Mouse (Mus musculus) heart, adult 2 months (tissue): Measurements from ENCODE around the gene Thsd4. TPM values are rescaled to one million over a fixed set of nuclear protein-coding genes. Genes with fewer than 3 reads are reported as not detected.
A peak's percentile ranks its signal among the peaks of the same experiment; 100 is the strongest.

Source experiments
- DNase-seq, 2 experiments: peaks; one replicate each; pipeline ENCODE4 v3.0.0; 2021
- H3K27ac ChIP-seq: fragments of 200-600 bp; 2 replicates; pipeline ENCODE4 v1.8.1; 2022
- H3K27me3 ChIP-seq: fragments of 200-500 bp; 2 replicates; pipeline ENCODE4 v1.6.1; 2012; ENCODE audit warnings: mild to moderate bottlenecking, low read length, inconsistent platforms, mixed read lengths; ENCODE audit not compliant: control insufficient read depth, insufficient read depth
- H3K36me3 ChIP-seq: fragments of 200-500 bp; 2 replicates; pipeline ENCODE4 v1.6.1; 2012; ENCODE audit warnings: low read length, inconsistent platforms; ENCODE audit not compliant: control insufficient read depth, insufficient read depth
- H3K4me1 ChIP-seq: fragments of 200-500 bp; 2 replicates; pipeline ENCODE4 v1.6.1; 2011; ENCODE audit warnings: low read length; ENCODE audit not compliant: control insufficient read depth, insufficient read depth
- H3K4me3 ChIP-seq: fragments of 200-600 bp; 2 replicates; pipeline ENCODE4 v1.8.1; 2022
- H3K79me2 ChIP-seq: fragments of 200-500 bp; replicated peaks from 2 replicates; pipeline ENCODE4 v1.6.1; 2012; ENCODE audit warnings: mild to moderate bottlenecking, inconsistent platforms, low read length, moderate library complexity, mixed read lengths; ENCODE audit not compliant: control insufficient read depth, insufficient read depth
- H3K9ac ChIP-seq: fragments of 200-500 bp; 2 replicates; pipeline ENCODE4 v1.6.1; 2012; ENCODE audit warnings: low read depth, mild to moderate bottlenecking, control low read depth, inconsistent platforms, low read length, mixed read lengths
- CTCF ChIP-seq: fragments of 200-600 bp; IDR thresholded peaks from 2 replicates; pipeline ENCODE4 v1.8.1; 2022; ENCODE audit warnings: antibody characterized with exemption, mild to moderate bottlenecking, moderate library complexity
- EP300 ChIP-seq: fragments of 200-500 bp; IDR thresholded peaks from 2 replicates; pipeline ENCODE4 v1.6.1; 2011; ENCODE audit warnings: low read depth, low read length, control low read depth; ENCODE audit not compliant: insufficient read depth
- POLR2A ChIP-seq: fragments of 200-500 bp; IDR thresholded peaks from 2 replicates; pipeline ENCODE4 v1.6.1; 2011; ENCODE audit warnings: mild to moderate bottlenecking, low read depth, low read length, control low read depth; ENCODE audit not compliant: insufficient read depth
- WGBS: fragments of 180-500 bp; shearing (Covaris S2); methylation state at CpG from one replicate; pipeline ENCODE4 v1.1.7; 2018; 5-methylcytosine and 5-hydroxymethylcytosine counted together
- intact Hi-C: fragments of 180-260 bp; cut with DNase I; formaldehyde crosslinking; loops from one replicate; pipeline ENCODE4 v1.15.1; 2025
- polyA plus RNA-seq: library from polyadenylated mRNA; depleted of rRNA; stranded (reverse); fragments of >200 nt; gene quantifications from 2 replicates; pipeline ENCODE4 v1.2.3, GENCODE M21; 2012
- total RNA-seq, 2 experiments: library from RNA; stranded (reverse); gene quantifications; 2 replicates each; pipeline ENCODE4 v1.2.3; 2021

The Thsd4 gene
- total and polyA plus RNA-seq, 3 experiments, result 3.5 to 5.2 (median 4.3) TPM

DNA sequence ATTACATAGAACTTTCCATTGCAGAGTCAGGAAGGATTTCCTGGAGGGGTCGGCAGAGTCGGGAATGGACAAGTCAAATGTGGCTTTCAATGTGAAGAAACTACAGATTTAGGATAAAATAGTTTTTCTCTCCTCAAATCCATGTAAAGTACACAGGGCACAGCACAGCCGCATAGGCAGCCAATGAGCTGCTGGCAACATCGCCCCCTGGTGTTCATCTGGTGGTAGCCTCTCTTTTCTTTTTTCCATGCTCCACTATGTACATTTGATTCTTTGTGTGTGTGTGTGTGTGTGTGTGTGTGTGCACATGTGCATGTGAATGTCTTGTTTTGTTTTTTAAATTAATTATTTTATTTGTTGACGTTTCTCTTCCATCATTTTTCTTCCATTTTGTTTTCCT, 433.7 kb downstream of the Thsd4 start:
- TF ChIP-seq EP300 (no peak), CTCF (peak; percentile 71)
- Histone ChIP-seq H3K4me1 (no peaks in the 10 kb centered on the region; the same call in 1 of the 2 replicates), H3K27ac (no peak overlapping the region), H3K27me3 (no peaks in the 10 kb centered on the region), H3K79me2 (no peaks in the 10 kb centered on the region), H3K36me3 (no peaks in the 10 kb centered on the region), H3K4me3 (no peak overlapping the region), H3K9ac (no peak overlapping the region)
- intact Hi-C loops, result no loop called here
- WGBS, result 52% methylated on average over 5 of the region's 5 CpGs
- peak in 1 of 2 experiments; percentile 23 for DNase-seq

- H3K79me2 ChIP-seq, result no peaks in the 10 kb centered on the region
- no peak for DNase-seq
- no peaks in the 10 kb centered on the region for H3K27me3 ChIP-seq
- no peaks in the 10 kb centered on the region for H3K36me3 ChIP-seq
- H3K27ac ChIP-seq, result no peak overlapping the region
- no peaks in the 10 kb centered on the region for H3K4me1 ChIP-seq
- 48% methylated on average over 5 of the region's 5 CpGs for WGBS
- no peak for TF ChIP-seq POLR2A
- TF ChIP-seq EP300, result no peak
- TF ChIP-seq CTCF, result no peak
- intact Hi-C loops, result no loop called here
- no peak overlapping the region for H3K4me3 ChIP-seq
- H3K9ac ChIP-seq, result no peak overlapping the region
Measured at GRCm38 (mm10) chr9:60082107-60082581, 439.7 kb downstream of the Thsd4 start.

GRCm38 (mm10) chr9:60077761-60078160, 444.1 kb downstream of the Thsd4 start:
- WGBS, result 76% methylated on average over 1 of the region's 1 CpGs
- Histone ChIP-seq H3K9ac (no peak overlapping the region), H3K4me3 (no peak overlapping the region), H3K79me2 (no peaks in the 10 kb centered on the region), H3K27me3 (no peaks in the 10 kb centered on the region), H3K27ac (no peak overlapping the region), H3K4me1 (no peaks in the 10 kb centered on the region), H3K36me3 (no peaks in the 10 kb centered on the region)
- DNase-seq, result no peak
- TF ChIP-seq EP300 (no peak), POLR2A (no peak), CTCF (no peak)
- intact Hi-C loops, result no loop called here

- H3K4me1 ChIP-seq, result no peaks in the 10 kb centered on the region
- H3K9ac ChIP-seq, result no peak overlapping the region
- DNase-seq, result no peak
- WGBS, result 73% methylated on average over 4 of the region's 4 CpGs
- H3K79me2 ChIP-seq, result no peaks in the 10 kb centered on the region
- H3K27ac ChIP-seq, result no peak overlapping the region
- H3K36me3 ChIP-seq, result no peaks in the 10 kb centered on the region
- TF ChIP-seq POLR2A, result no peak
- TF ChIP-seq CTCF, result no peak
- no peak for TF ChIP-seq EP300
- intact Hi-C loops, result no loop called here
- no peak overlapping the region for H3K4me3 ChIP-seq
- H3K27me3 ChIP-seq, result no peaks in the 10 kb centered on the region
Measured at GRCm38 (mm10) chr9:60076396-60076795, 445.4 kb downstream of the Thsd4 start.

GRCm38 (mm10) chr9:60071620-60072263, 450.1 kb downstream of the Thsd4 start:
- 61% methylated on average over 5 of the region's 5 CpGs for WGBS

DNA sequence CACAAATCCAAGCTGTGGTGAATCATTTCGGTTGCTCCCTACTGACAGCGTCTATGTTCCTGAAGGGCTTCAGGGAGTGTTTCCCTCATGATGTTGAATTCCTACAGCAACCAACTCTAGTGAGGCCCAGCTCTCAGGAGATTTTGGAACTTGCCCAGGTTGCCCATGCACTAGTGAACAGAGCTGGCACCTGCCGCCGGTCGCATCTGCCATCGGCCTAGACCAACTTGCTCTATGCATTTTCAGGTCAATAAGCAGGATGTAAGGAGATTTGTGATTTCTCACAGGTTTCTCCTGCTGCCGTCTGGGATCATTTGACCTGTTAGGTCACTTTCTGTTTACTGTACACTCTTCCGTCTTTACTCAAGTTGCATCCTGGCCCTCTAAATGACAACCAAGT, 454.6 kb downstream of the Thsd4 start:
- no peak overlapping the region for H3K9ac ChIP-seq
- no peak overlapping the region for H3K4me3 ChIP-seq
- H3K36me3 ChIP-seq, result no peaks in the 10 kb centered on the region
- H3K79me2 ChIP-seq, result no peaks in the 10 kb centered on the region
- H3K27ac ChIP-seq, result no peak overlapping the region
- no peak for TF ChIP-seq POLR2A
- no peak for TF ChIP-seq CTCF
- TF ChIP-seq EP300, result no peak
- DNase-seq, result no peak
- WGBS, result 95% methylated on average over 8 of the region's 8 CpGs
- H3K4me1 ChIP-seq, result no peaks in the 10 kb centered on the region
- H3K27me3 ChIP-seq, result no peaks in the 10 kb centered on the region
- intact Hi-C loops, result no loop called here

More at GRCm38 (mm10) chr9:60071620-60072263, 450.1 kb downstream of the Thsd4 start:
- Histone ChIP-seq H3K27me3 (no peaks in the 10 kb centered on the region), H3K9ac (no peak overlapping the region), H3K79me2 (no peaks in the 10 kb centered on the region), H3K4me3 (no peak overlapping the region), H3K4me1 (no peaks in the 10 kb centered on the region), H3K27ac (no peak overlapping the region), H3K36me3 (no peaks in the 10 kb centered on the region)
- intact Hi-C loops, result no loop called here
- no peak for TF ChIP-seq EP300
- no peak for TF ChIP-seq POLR2A
- TF ChIP-seq CTCF, result no peak
- DNase-seq, result no peak
